Mouse (Mus musculus) embryo, embryonic 10.5 days (tissue): ENCODE results near the gene Robo2.
"Not testable (repeated sequence)": the region's sequence is repeated elsewhere in the genome, so short reads cannot be mapped to it uniquely, and the experiment has no call there.

ENCODE experiments used
- DNase-seq: peaks from one replicate; pipeline ENCODE4 v3.0.0-alpha.2; 2015; ENCODE audit warnings: low spot score

Robo2 gene

GRCm38 (mm10) chr16:74070628-74071027 lies 341.0 kb downstream of the Robo2 start:
- no peak for DNase-seq

- DNase-seq, result peak; percentile 8
Measured at GRCm38 (mm10) chr16:74065958-74066357, 345.7 kb downstream of the Robo2 start.

GRCm38 (mm10) chr16:74061951-74062350 lies 349.7 kb downstream of the Robo2 start:
- DNase-seq, result no peak

- no peak for DNase-seq
Measured at GRCm38 (mm10) chr16:74061479-74061878, 350.1 kb downstream of the Robo2 start.

GRCm38 (mm10) chr16:74056886-74057285 lies 354.7 kb downstream of the Robo2 start:
- DNase-seq, result no peak

GRCm38 (mm10) chr16:74056210-74056609 lies 355.4 kb downstream of the Robo2 start:
- no peak for DNase-seq

GRCm38 (mm10) chr16:74055061-74055751 lies 356.4 kb downstream of the Robo2 start:
- peak; percentile 34 for DNase-seq

GRCm38 (mm10) chr16:74049467-74049866 lies 362.2 kb downstream of the Robo2 start:
- no peak for DNase-seq

GRCm38 (mm10) chr16:74048980-74049379 lies 362.6 kb downstream of the Robo2 start:
- no peak for DNase-seq

- DNase-seq, result no peak
Measured at GRCm38 (mm10) chr16:74047232-74047631, 364.4 kb downstream of the Robo2 start.

- not testable (repeated sequence) for DNase-seq
Measured at GRCm38 (mm10) chr16:74040797-74041196, 370.8 kb downstream of the Robo2 start.

GRCm38 (mm10) chr16:74027822-74028221 lies 383.8 kb downstream of the Robo2 start:
- no peak for DNase-seq

- DNase-seq, result peak; percentile 9
Measured at GRCm38 (mm10) chr16:74022281-74022978, 389.2 kb downstream of the Robo2 start.

GRCm38 (mm10) chr16:74005767-74006166 lies 405.9 kb downstream of the Robo2 start:
- no peak for DNase-seq

GRCm38 (mm10) chr16:74001331-74001730 lies 410.3 kb downstream of the Robo2 start:
- no peak for DNase-seq

- DNase-seq, result no peak
Measured at GRCm38 (mm10) chr16:73991212-73991611, 420.4 kb downstream of the Robo2 start.

- no peak for DNase-seq
Measured at GRCm38 (mm10) chr16:73969573-73969972, 442.1 kb downstream of the Robo2 start.

- DNase-seq, result no peak
Measured at GRCm38 (mm10) chr16:73964366-73964926, 447.2 kb downstream of the Robo2 start.

GRCm38 (mm10) chr16:73959479-73959970 lies 452.1 kb downstream of the Robo2 start:
- DNase-seq, result no peak

- no peak for DNase-seq
Measured at GRCm38 (mm10) chr16:73958524-73958846, 453.1 kb downstream of the Robo2 start.

GRCm38 (mm10) chr16:73957675-73958523 lies 453.7 kb downstream of the Robo2 start:
- DNase-seq, result no peak

GRCm38 (mm10) chr16:73946171-73946570 lies 465.5 kb downstream of the Robo2 start:
- DNase-seq, result no peak
